Mouse (Mus musculus) T-cell, adult 2 months (primary cell): ENCODE data around the gene Prps1l3.
A peak's percentile ranks its signal among the peaks of the same experiment; 100 is the strongest.
"Not testable (repeated sequence)": the region's sequence is repeated elsewhere in the genome, so short reads cannot be mapped to it uniquely, and the experiment has no call there.

Experiments
- DNase-seq: peaks from one replicate; pipeline ENCODE4 v3.0.0; 2022; ENCODE audit warnings: low spot score

The Prps1l3 gene

GRCm38 (mm10) chr12:57230192-57230706 is at the start of gene Prps1l3, which contains the start of gene Mipol1:
Gene Prps1l3, plus strand, starts transcription at chr12:57230412.
Gene Mipol1, plus strand, starts transcription at chr12:57230427.
- peak; percentile 89 for DNase-seq

DNA sequence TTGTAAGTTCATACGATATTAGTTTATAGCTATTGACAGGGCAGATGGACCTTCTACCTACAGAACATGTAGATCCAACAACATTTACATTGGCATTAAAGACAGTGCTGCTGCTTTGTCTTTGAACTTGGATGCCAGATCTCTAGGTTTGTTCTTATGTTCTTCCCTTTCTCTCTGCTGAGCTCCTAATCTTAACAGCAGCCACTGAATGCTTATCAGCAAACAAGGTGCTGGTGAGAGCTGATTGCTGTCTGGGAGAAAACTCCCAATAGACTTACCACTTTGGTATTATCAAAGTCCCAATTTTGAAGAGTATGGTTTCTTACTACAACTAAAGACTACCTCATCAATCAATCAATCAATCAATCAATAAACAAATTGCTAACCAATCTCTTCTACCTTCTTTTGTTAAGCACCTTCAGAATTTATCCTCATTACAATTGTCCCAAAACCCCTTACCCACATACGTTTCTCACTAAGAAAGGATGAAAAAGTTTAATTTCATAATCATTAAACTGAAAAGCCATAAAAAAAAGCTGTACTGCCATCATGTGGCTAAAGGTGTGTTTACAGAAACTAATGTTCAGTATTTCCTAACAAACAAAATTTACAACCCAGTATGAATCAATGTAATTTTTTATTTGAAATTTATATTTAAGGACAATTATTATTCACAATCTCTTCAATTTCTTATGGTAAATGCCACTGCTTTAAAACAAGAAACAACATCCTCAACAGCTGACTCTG is 45.6 kb upstream of the Prps1l3 start:
- no peak for DNase-seq

DNA sequence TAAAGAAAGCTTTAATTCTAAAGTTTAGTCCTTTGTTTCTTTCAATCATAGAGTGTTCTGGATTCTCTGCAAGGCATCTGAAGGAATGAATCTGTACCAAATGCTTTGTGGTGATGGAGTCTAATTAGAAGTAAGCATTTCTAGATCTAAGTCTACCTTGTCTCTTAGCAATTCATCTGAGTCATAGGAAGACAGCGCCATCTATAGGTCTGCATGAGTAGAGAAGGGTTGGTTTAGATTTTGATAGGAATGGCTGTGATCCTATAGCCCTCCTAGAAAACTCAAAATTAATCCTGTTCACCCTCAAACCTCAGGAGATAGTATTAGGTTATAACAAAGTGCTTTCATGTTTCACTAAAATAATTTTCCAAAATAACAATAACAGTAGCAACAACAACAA is 44.7 kb upstream of the Prps1l3 start:
- DNase-seq, result no peak

- no peak for DNase-seq
These were observed 44.1 kb upstream of the Prps1l3 start for GRCm38 (mm10) chr12:57186126-57186525.

- DNase-seq, result no peak
These were observed 43.2 kb upstream of the Prps1l3 start for GRCm38 (mm10) chr12:57187032-57187431.

GRCm38 (mm10) chr12:57194609-57195008 is 35.6 kb upstream of the Prps1l3 start:
- no peak for DNase-seq

- no peak for DNase-seq
These were observed 34.0 kb upstream of the Prps1l3 start for GRCm38 (mm10) chr12:57196286-57196607.

DNA sequence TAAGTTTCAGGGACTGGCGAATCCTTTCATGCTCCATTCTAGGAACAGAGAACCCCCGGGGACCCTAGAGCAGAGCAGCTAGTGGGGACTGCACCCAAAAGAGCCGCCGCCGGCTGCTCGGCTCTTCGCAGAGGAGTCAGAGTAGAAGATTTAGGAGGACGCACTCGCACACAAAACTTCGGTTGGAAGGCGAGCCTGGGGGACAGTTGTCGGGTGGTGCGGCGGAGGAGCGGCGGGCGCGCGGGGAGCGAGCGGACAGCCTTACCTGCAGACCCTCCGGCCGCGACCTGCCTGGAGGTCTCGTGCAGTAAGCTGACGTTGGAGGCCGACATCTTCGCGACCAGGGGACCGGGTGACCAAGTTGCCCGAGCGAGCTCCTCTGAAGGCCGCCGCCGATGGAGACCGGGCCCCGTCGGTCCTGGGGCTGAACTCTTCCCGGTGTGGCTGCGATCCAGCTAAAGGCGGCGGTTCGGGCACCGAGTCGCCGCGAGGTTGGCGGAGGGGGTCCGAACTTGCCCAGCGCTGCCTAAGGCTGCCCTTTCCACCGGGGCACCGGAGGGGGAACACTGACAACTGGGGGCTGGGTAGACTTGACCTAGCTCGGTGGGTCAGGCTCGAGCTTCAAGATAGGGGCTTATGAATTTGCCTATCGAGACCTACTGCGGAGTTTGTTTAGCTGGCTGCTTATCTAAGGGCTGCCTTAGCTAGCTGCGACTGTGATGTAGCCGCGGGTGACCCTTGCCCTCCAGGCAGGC is 33.4 kb upstream of the Prps1l3 start:
- no peak for DNase-seq

GRCm38 (mm10) chr12:57197363-57198026 is 32.7 kb upstream of the Prps1l3 start, which contains the start of gene Slc25a21:
Gene Slc25a21, minus strand, starts transcription at chr12:57197472.
- DNase-seq, result no peak

- DNase-seq, result no peak
These were observed 31.9 kb upstream of the Prps1l3 start for GRCm38 (mm10) chr12:57198269-57198668.

DNA sequence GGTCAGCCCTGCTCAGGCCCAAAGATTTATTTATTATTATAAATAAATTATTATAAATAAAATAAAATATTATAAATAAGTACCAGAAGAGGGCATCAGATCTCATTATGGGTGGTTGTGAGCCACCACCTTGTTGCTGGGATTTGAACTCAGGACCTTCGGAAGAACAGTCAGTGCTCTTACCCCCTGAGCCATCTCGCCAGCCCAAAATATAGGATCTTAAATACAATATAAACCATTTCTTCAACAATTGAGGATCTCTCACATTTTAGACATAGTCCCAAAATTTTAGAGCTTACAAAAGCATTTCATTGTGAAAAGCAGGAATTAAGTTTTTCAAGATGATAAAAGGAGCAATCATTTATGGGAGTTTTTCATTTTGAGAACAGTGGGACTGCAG is 30.8 kb upstream of the Prps1l3 start:
- no peak for DNase-seq

GRCm38 (mm10) chr12:57201901-57202300 is 28.3 kb upstream of the Prps1l3 start:
- no peak for DNase-seq

GRCm38 (mm10) chr12:57204276-57204851 is 25.8 kb upstream of the Prps1l3 start:
- no peak for DNase-seq

DNA sequence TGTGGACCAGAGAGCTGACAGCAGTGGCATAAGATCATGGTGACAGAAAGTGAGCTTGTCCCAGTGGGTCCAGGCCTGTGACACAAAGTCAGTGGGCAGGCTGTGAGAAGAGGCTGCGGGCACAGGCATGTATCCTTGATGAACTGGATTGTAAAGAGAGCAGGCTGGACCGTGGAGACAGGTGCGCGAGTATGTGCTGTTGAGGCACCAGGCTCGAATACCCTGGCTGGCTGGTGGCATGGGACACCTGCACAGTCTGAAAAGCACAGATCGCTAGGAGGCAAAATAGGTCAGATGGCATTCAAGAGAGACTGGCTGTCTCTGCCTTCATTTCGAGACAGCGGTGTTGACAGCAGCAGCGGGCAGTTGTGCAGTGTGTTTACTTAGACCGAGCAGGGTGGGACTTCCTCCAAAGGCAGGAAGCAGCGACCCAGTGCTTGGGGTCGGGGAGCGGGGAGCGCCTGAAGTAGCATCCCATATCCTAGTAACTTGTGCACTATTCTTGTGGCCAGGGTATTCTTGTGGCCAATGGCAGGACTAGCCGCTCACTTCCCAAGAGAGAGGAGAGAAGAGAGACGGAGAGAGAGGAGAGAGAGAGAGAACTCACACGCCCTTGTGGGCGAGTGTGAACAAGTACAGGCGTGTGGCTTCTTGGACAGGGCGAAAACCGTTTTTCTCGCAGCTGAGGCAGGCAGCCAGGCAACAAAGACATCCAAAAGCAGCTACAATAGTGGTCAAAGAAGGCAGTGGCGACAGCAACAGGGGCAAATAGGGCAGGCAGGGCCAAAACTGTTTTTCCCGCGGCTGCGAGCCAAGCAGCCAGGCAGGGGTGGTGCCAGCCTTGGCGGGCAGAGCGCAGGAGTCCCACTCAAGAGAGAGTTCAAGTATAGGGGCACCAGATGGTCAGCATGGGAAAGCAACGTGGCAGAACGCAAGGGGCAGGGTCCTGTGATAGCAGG is 18.6 kb upstream of the Prps1l3 start:
- peak; percentile 48 for DNase-seq

DNA sequence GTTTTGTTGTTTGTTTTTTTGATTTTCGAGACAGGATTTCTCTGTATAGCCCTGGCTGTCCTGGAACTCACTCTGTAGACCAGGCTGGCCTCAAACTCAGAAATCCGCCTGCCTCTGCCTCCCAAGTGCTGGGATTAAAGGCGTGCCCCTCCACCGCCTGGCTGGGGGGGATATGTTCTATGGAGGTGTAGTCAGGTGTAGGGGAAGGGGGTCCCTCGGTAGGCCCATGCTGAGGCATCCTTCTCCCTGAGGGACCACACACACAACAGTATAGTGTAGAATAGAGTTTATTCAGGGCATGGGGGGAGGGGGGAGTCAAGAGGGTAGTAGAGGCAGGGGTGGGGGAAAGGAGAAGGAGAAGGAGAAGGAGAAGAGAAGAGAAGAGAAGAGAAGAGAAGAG is 17.7 kb upstream of the Prps1l3 start:
- DNase-seq, result not testable (repeated sequence)

- DNase-seq, result no peak
These were observed 3.8 kb upstream of the Prps1l3 start for GRCm38 (mm10) chr12:57226411-57226810.

- DNase-seq, result no peak
These were observed 2.4 kb upstream of the Prps1l3 start for GRCm38 (mm10) chr12:57227776-57228175.

DNA sequence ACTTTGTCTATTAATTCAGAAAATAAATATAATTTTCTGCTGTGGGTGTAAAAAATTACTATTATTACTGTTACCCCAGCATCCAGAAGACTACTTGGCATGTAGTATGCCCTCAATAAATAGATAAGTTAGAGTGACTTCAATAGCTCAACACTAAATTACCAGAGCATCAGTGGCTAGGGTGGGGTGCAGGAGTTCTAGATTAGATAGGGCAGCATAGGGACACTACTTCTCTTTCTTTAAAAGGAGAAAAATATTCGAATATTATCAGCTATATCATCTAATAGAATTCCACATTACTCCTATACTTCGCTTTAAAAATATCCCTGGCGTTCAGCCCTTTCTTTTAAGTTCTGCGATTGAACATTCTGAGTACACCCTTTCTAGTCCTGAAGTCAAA is 509 bp upstream of the Prps1l3 start:
- no peak for DNase-seq

- DNase-seq, result peak; percentile 35
These were observed 1.1 kb downstream of the Prps1l3 start for GRCm38 (mm10) chr12:57231085-57231875.

DNA sequence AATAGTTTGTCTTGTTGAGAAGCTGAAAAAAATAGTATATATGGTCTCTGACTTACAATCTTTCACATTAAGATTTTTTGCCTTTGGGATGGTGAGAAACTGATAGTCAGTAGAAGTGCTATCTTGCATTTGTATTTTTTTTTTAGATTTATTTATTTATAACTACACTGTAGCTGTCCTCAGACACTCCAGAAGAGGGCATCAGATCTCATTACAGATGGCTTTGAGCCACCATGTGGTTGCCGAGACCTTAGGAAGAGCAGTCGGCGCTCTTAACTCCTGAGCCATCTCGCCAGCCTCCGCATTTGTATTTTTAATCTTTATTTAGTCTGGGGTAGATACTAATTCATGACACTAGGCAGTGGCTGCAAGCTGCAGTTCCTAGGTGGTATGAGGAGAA is 3.2 kb downstream of the Prps1l3 start:
- no peak for DNase-seq
